Mouse (Mus musculus) hindbrain, embryonic 14.5 days (tissue): ENCODE results near the gene Cyp4a12a. TPM values are rescaled to one million over a fixed set of nuclear protein-coding genes. Genes with fewer than 3 reads are reported as not detected.

Source experiments
- polyA plus RNA-seq: library from polyadenylated mRNA; unstranded; fragments of >200 nt; fragmentation: Nextera tagmentation; extraction: Ambion mirVana; gene quantifications from 2 replicates; pipeline ENCODE4 v1.2.1, GENCODE M21; 2014

The Cyp4a12a gene
- polyA plus RNA-seq, 1 experiment from 2014 or later: not detected

Other genes with a start within 250 kb of the Cyp4a12a start
- 5.6 and 7.4 TPM in 2 replicates for gene Tal1, start 242.6 kb upstream of the Cyp4a12a start, polyA plus RNA-seq
- 3.0 and 3.7 TPM in 2 replicates for gene Pdzk1ip1, start 210.3 kb upstream of the Cyp4a12a start, polyA plus RNA-seq
- gene Cyp4x1, start 164.8 kb upstream of the Cyp4a12a start, polyA plus RNA-seq: 10.2 and 11.5 TPM in 2 replicates
- not detected in 2 replicates for gene Cyp4a29, start 57.0 kb upstream of the Cyp4a12a start, polyA plus RNA-seq
- gene Cyp4a12b, start 112.6 kb downstream of the Cyp4a12a start, polyA plus RNA-seq: not detected in 2 replicates
- not detected in 2 replicates for gene Cyp4a30b, start 153.6 kb downstream of the Cyp4a12a start, polyA plus RNA-seq
- gene Cyp4a14, start 197.1 kb downstream of the Cyp4a12a start, polyA plus RNA-seq: not detected in 2 replicates
- not detected in 2 replicates for gene Cyp4a10, start 219.2 kb downstream of the Cyp4a12a start, polyA plus RNA-seq